Mouse (Mus musculus): ENCODE data around the gene Clasp2. TPM values are rescaled to one million over a fixed set of nuclear protein-coding genes. Genes with fewer than 3 reads are reported as not detected.

The Clasp2 gene
- total and polyA plus RNA-seq, 3 experiments: 28.7 to 209 (median 30.8) TPM

- Histone ChIP-seq H3K79me2 (ENCODE audit: control insufficient read depth, insufficient read depth, low read length, poor library complexity) (no peaks in the 10 kb centered on the region), H3K9me3 (replicated peaks; ENCODE audit: insufficient read depth, low read length) (no peaks in the 10 kb centered on the region), H3K9ac (ENCODE audit: control insufficient read depth, low read depth, low read length, poor library complexity, severe bottlenecking) (no peak overlapping the region), H3K36me3 (ENCODE audit: control insufficient read depth in 1 of 2, insufficient read depth in 2 of 2, low read length in 2 of 2) (peaks cover 4 to 10% of the 10 kb centered on the region in 2 experiments), H3K27me3 (ENCODE audit: control insufficient read depth in 1 of 2, insufficient read depth in 2 of 2, low read length in 2 of 2) (no peaks in the 10 kb centered on the region), H3K4me1 (ENCODE audit: control insufficient read depth in 1 of 2, insufficient read depth in 2 of 2, low read length in 2 of 2) (peaks cover 3 to 9% of the 10 kb centered on the region in 2 experiments; a peak in 3 of 4 replicates), H3K4me3 (ENCODE audit: control insufficient read depth in 1 of 2, insufficient read depth in 1 of 2, low read depth in 2 of 2, low read length in 2 of 2) (no peak overlapping the region), H3K27ac (ENCODE audit: control insufficient read depth, low read depth, low read length) (no peak overlapping the region)
- peak; percentile 51; the same call in 1 of the 2 replicates for TF ChIP-seq MXI1 (IDR thresholded peaks at IDR 0.05; ENCODE audit: low read depth, low read length)
- peak; percentile 42; the same call in 1 of the 2 replicates for TF ChIP-seq GATA1 (IDR thresholded peaks at IDR 0.05; ENCODE audit: low read depth, low read length)
- TF ChIP-seq MYC (IDR thresholded peaks at IDR 0.05; ENCODE audit: low read depth, low read length): no peak
- no peak for TF ChIP-seq POLR2A (IDR thresholded peaks at IDR 0.05; ENCODE audit: control insufficient read depth in 1 of 2, insufficient read depth in 1 of 2, low read depth in 1 of 2, low read length in 2 of 2, poor library complexity in 1 of 2)
- TF ChIP-seq TCF12 (IDR thresholded peaks at IDR 0.05; ENCODE audit: low read depth, low read length): peak; percentile 65; the same call in 1 of the 2 replicates
- TF ChIP-seq SMC3 (IDR thresholded peaks at IDR 0.05; ENCODE audit: low read depth, low read length): no peak
- no peak for TF ChIP-seq TBP (IDR thresholded peaks at IDR 0.05; ENCODE audit: low read depth, low read length)
- TF ChIP-seq GABPA (IDR thresholded peaks at IDR 0.05; ENCODE audit: low read depth, low read length): no peak
- TF ChIP-seq POLR2AphosphoS2 (IDR thresholded peaks at IDR 0.05; ENCODE audit: low read length): no peak
- peak; percentile 33 to 72; a peak in 2 of 4 replicates for TF ChIP-seq EP300 (IDR thresholded peaks at IDR 0.05; ENCODE audit: low read depth in 1 of 2, low read length in 2 of 2)
- TF ChIP-seq ZKSCAN1 (IDR thresholded peaks at IDR 0.05; ENCODE audit: low read depth, low read length): no peak
- TF ChIP-seq MYB (IDR thresholded peaks at IDR 0.05; ENCODE audit: low read depth, low read length): no peak
- TF ChIP-seq CHD2 (IDR thresholded peaks at IDR 0.05; ENCODE audit: low read length): no peak
- no peak for TF ChIP-seq UBTF (IDR thresholded peaks at IDR 0.05; ENCODE audit: borderline replicate concordance, insufficient read depth, low read depth, low read length)
- TF ChIP-seq TAL1 (IDR thresholded peaks at IDR 0.05; ENCODE audit: low read length): no peak; the same call in 1 of the 2 replicates
- peak; percentile 5; the same call in 1 of the 2 replicates for TF ChIP-seq RCOR1 (IDR thresholded peaks at IDR 0.05; ENCODE audit: low read depth, low read length)
- no peak for TF ChIP-seq HCFC1 (IDR thresholded peaks at IDR 0.05; ENCODE audit: low read depth, low read length)
- DNase-seq (ENCODE audit: low read depth, low spot score): peak; percentile 33
These were observed 116.7 kb downstream of the Clasp2 start for GRCm38 (mm10) chr9:113857929-113858440.

- Histone ChIP-seq H3K27ac (ENCODE audit: control insufficient read depth, low read depth, low read length) (no peak overlapping the region), H3K9me3 (replicated peaks; ENCODE audit: insufficient read depth, low read length) (no peaks in the 10 kb centered on the region), H3K4me3 (ENCODE audit: control insufficient read depth in 1 of 2, insufficient read depth in 1 of 2, low read depth in 2 of 2, low read length in 2 of 2) (no peak overlapping the region), H3K79me2 (ENCODE audit: control insufficient read depth, insufficient read depth, low read length, poor library complexity) (no peaks in the 10 kb centered on the region), H3K27me3 (ENCODE audit: control insufficient read depth in 1 of 2, insufficient read depth in 2 of 2, low read length in 2 of 2) (no peaks in the 10 kb centered on the region), H3K9ac (ENCODE audit: control insufficient read depth, low read depth, low read length, poor library complexity, severe bottlenecking) (no peak overlapping the region), H3K4me1 (ENCODE audit: control insufficient read depth in 1 of 2, insufficient read depth in 2 of 2, low read length in 2 of 2) (peaks cover 13 to 15% of the 10 kb centered on the region in 2 experiments), H3K36me3 (ENCODE audit: control insufficient read depth in 1 of 2, insufficient read depth in 2 of 2, low read length in 2 of 2) (peaks cover 3 to 17% of the 10 kb centered on the region in 2 experiments)
- peak; percentile 21 for DNase-seq (ENCODE audit: low read depth, low spot score)
- TF ChIP-seq RAD21 (IDR thresholded peaks at IDR 0.05; ENCODE audit: low read depth, low read length) (no peak), TAL1 (IDR thresholded peaks at IDR 0.05; ENCODE audit: low read length) (no peak), GATA1 (IDR thresholded peaks at IDR 0.05; ENCODE audit: low read depth, low read length) (peak; percentile 64)
These were observed 118.1 kb downstream of the Clasp2 start for GRCm38 (mm10) chr9:113859420-113859819.

Measured in MEL (cell line).